Mouse (Mus musculus): ENCODE data around the gene Inafm2. TPM values are rescaled to one million over a fixed set of nuclear protein-coding genes. Genes with fewer than 3 reads are reported as not detected.
A peak's percentile ranks its signal among the peaks of the same experiment; 100 is the strongest.

The Inafm2 gene
- total RNA-seq, 2 experiments from 2014 or later = 71.4 to 77.5 TPM

DNA sequence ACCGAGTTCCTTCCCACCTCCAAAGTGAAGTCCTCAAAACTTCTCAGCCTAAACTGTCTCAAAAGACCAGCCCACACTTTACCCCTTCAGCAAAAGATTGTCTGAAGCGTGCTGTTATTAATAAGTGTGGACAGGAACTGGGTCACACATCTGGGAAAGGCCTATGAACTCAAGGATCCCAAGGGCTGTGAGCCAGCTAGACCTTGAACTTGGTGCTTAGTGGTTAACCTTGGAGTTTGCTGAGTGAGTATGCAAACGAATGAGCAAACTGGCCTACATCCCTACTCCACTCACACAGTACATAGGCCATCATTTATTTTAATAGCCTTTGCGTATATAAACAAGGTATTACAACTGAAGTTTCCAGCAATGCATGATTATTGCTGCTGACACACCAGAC, 20.0 kb upstream of the Inafm2 start:
- DNase-seq (ENCODE audit: low spot score in 2 of 2) = no peak

DNA sequence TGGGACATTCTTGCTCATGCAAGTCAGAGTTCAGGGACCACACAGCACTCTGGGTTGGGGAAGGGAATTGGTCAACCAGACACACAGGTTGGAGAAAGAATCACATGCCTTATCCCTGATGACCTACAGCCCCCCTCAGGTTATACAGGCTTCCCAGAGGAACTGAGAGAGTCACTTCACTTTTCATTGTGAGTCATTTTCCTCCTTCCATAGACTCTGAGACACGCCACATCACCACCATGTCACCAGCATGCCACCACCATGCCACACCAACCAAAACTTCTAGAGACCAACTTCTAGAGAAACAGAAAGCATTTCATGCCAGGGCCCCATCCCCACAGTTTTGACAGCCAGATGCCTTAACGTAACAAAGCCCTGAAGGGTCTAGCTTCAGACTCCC, 18.7 kb upstream of the Inafm2 start:
- no peak for DNase-seq (ENCODE audit: low spot score in 2 of 2)

DNA sequence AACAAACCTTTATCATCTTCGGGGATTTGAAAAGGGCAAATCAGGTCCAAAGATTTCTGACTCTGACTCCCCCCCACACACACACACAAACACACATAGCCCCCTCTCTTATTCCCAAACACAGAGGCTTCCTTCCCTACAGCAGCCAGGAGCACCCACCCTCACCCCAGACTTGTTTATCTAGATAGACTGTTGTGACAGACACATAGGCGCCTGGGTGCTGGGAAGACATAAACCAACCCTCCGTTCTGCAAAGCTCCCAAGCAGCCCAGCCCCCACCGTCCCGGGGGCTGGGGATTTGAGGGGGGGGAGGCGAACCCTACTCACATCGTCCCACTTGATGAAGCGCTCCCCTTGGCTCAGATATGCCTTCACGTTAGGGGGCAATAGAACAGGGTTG, 17.6 kb upstream of the Inafm2 start:
- DNase-seq (ENCODE audit: low spot score in 2 of 2) = no peak

DNA sequence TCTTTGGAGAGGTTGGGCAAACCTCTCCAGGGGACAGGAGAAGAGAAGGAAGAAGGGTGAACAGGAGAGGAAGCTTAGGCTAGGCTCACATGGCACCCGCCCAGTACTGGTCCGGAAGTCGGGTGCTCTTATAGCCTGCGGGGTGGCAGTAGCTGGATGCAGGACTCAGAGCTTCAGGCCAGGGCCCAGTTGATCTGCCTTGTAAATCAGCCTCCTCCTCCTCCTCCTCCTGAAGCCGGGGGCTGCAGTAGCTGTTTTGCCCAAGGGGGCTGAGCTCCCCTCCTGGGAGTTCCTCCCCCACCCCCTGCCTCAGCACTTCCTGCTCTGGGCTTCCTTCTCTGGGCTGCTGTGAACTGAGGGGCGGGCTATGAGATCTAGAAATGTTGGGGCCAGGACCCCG, 17.2 kb upstream of the Inafm2 start, which contains the start of gene Plcb2:
Gene Plcb2, minus strand, starts transcription at position 102 of the 400 bp plus-strand sequence.
- no peak for DNase-seq (ENCODE audit: low spot score in 2 of 2)

DNA sequence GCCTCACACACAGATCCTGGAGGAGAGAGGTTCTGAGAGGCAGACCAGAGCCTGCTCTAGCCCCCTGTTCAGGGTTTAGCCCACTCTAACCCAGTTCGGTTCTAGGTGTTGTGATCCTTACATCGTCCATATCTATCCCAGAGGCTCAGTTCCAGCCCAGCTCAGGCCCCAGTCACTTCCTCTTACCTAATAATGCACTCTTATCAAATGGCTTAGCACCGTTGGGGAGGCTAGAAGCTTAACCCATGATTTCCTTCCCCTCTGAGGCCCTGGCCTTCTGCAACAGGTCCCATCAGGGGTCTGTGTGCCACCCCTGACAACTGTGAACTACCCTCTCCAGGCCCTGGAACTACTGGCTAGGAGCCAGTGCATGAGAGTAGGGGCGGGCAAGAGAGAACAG, 16.4 kb upstream of the Inafm2 start:
- no peak for DNase-seq (ENCODE audit: low spot score in 2 of 2)

DNA sequence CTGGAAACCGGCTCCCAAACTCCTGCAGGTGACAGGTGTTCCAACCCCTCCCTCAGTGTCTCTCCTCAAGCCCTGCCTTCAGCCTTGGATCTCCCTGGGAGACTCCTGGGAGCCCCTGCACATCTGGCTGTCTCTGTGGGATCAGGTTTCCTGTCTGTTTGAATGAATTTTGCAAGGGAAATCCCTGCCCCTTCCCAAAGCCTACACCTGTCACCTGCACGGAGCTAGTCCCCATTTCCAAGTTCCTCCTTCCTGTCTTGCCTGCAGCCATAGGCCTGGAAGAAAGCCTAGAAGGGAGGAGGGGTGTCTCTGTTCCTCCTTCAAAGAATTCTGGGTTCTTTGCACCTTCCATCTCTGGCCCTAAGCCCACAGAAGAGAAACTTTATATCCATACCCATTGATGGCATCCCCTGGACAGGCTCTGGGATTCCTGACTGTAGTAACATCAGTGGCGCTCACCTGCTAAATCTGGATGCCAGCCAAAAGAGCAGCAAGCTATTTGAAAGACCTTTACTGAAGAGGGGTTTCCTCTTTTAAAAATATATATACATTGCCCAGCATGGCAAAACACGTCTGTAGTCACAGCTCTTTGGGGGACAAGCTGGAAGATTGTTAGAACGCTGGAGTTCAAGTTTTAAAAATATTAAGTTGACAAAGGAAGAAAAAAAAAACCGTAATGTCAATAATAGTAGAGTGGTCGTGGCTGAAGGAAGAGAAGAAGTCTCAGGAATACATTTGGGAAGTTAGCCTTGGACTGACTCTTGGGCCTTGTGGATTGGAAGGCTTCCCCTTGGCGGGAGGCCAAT, 15.5 kb upstream of the Inafm2 start:
- no peak for DNase-seq (ENCODE audit: low spot score in 2 of 2)

DNA sequence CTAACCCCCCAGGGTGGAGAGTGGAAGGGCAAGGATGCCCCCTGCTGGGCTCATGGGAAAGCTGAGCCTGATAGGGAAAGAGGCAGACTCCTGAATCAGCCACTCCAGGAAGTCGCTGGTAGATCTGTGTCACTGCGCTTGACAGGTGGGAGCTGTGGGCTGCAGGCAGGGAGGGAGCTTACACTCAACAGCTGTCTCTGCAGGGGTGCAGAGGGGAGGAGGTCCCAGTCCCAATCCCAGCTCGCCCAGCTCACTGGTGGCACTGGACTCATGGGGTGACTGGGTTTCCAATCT, 15.0 kb upstream of the Inafm2 start:
- peak; percentile 63 to 83 for DNase-seq (ENCODE audit: low spot score in 2 of 2)

DNA sequence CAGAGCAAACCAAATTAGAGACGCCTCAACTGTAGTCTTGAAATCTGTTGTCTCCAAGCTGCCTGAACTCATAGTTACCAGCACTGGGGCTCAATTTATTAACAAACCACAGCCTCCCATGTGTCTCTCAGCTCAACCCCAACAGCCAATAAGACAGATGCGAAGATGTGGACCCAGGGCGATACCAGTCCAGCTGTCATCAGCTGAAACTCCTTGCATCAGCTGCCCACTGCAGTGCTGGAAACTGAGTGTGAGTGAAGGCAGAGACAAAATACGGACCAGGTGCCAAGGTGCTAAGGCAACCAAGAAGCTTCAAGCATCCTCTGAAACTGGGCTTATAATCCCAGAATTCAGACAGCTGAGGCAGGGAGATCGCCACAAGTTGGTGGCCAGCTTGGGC, 13.6 kb upstream of the Inafm2 start:
- DNase-seq (ENCODE audit: low spot score in 2 of 2) = no peak

DNA sequence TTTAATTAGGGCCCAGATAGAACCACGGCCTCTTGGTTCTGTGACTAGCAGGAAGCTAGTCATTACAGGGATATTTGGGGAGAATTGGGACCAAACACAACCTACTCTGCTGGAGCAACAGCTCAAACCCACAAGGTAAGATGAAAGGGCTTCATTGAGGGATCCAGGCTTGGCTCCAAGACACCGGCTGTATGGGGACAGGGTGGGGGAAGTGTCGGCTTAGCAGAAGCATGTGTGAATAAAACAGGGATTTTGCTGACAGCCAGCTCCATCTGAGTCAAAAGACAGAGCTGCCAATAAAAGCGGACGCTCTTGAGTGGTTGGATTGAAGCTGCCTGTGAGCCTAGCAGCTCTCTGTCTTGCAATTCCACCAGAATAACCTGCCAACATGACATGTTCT, 12.2 kb upstream of the Inafm2 start:
- DNase-seq (ENCODE audit: low spot score in 2 of 2) = peak; percentile 76 to 79

DNA sequence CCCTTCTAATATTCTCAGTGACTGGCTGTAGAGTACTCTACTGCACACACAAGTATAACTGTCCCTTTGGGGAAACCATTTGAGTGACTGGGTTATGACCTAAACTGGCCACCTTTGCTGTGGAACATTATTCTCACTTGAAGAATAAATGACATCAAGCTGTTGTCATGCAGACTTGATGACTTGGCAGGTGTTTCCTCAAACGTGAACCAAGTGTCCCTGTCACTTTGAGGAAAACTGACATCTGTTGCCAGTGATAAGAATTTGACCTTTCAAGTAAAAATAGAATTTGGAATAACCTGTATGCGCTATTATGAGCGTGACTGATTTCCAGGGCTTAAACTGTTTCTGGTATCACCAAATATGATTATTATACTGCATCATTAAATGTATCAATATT, 5.2 kb upstream of the Inafm2 start:
- DNase-seq (ENCODE audit: low spot score in 2 of 2) = no peak

DNA sequence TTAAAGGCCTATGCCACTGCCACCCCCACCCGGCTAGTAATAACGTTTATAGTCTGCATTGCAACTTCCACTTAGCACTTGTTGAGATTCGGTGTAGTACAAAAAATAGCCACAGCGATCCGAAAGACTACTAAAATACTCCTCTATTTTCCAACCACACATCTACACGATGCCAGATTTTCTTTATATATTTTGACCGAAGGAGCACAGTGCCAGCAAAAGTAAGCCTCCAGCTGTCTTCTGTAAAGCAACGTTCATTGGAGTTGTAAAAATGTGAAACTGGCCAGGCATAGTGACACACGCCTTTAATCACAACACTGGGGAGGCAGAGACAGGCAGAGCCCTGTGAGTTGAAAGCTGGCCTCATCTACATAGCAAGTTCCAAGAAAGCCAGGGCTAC, 4.4 kb upstream of the Inafm2 start:
- DNase-seq (ENCODE audit: low spot score in 2 of 2) = no peak

DNA sequence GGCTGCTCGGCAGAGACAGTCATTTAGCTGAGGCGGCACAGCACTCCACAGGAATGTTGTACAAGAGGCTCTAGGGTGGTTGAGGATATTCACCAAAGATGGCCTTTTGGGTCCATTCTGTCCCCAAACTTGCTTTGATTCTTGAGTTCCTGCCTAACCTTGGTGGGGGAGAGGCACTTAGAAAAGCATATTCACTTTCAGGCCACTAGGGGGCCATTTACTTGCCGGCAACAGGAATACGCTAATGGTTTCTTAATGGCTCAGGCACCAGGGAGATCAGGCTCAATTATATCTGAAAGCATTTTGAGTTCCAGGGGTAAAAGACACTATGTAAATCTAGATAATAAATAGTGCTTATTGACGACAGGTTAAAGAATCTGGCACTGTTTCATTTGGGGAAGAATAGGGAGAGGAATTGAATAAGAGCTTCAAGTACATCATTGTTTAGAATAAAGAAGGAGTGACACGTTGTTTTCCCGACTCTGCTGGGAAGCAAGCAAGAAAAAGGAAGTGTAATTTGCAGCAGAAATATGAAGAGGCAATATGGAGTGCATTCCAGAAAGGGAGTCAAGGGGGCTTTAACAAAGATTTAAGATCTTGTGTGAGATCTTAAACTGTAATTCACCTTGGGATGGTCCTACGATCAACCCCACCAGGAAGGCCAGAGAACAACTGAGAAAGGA, 2.2 kb upstream of the Inafm2 start:
- peak in 1 of 2 experiments; percentile 65 for DNase-seq (ENCODE audit: low spot score in 2 of 2)

DNA sequence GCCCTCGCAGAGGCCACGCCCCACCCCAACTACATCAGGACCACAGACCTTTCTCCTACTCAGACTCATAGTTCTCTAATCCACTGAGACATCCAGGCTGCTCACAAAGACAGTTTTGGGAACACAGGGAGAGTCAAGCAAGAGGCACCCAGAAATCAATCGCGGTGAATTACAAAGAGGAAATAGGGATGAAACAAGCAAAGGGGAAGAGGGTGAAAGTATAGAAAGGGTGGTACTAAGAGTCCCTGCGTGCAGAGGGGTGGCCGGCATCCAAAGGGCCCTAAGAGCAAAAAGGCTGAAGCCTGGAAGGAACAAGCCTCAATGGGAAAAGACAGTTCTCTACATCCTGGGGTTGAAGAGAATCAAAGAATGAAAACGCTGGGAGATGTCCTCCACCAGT, 937 bp upstream of the Inafm2 start:
- no peak for DNase-seq (ENCODE audit: low spot score in 2 of 2)

DNA sequence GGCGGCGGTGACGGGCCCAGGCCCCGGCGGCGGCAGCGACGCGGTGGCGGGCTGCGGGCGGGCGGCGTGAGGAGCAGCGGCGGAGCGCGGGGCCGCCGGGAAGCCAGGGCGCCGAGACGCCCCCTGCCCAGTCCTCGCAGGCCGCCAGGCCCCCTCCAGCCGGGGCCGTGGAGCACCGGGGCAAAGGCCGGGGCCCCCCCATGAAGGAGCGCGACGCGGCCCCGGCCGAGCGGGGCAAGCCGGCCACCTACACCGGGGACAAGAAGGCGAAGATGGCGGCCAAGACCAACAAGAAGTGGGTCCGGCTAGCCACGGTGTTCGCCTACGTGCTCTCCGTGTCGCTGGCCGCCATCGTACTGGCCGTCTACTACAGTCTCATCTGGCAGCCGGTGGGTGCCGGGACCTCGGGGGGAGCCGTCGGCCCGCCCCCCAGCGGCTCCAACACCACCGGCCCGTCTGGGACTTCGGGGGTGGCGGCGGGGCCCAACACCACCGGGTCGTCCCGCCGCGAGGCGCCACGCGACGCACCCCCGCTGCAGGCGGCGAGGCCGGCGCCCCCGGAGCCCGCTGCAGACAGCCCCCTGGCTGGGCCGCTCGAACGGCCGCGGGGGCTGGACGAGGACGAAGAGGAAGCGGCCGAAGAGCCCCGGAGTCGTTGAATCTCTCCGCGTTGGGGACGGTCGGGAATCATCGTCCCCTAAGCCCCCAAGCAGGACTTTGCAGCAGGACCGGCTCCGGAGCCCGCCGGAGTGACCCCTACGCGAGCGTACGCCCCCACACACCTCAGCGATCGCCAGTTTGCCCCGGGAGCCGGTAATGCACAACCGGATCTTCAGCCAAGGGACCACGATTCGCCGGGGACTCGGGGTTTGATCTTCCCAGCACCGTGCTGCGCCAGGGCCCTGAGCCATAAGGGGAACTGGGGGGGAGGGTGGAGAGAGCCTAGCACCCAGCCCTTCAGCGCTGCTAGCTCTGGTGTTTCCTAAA, 650 bp downstream of the Inafm2 start:
- DNase-seq (ENCODE audit: low spot score in 2 of 2) = no peak

DNA sequence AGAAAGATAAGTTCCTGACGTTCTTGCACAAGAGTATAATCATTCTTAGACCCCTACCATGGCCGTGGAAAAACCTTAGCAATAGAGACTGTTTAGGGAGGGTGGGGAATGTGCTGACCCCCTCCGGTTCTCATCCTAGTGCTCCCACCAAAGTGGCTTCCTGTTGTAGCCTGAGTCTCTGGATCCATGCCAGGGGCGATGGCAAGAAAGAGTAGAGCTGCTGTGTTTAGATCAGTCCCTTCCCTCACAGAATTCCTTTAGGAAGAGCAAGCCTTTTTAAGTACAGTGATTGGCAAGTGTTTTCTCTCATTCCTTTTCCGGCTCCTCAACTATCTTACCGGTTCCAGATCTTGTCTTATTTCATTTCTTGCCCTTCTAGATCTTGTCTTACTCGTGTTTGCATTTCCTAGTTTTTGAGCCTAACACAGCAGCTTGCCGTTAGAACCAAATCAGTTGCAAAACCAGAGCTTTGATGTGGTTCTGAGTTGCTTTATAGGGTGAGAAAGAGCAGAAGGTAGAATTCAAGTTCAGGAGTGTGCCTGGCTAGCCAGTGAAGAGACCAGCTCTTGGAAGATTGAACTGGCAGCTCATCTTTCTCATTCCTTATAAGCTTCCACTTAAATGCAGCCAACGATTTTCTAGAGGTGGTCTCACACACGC, 1.9 kb downstream of the Inafm2 start:
- DNase-seq (ENCODE audit: low spot score in 2 of 2) = no peak

DNA sequence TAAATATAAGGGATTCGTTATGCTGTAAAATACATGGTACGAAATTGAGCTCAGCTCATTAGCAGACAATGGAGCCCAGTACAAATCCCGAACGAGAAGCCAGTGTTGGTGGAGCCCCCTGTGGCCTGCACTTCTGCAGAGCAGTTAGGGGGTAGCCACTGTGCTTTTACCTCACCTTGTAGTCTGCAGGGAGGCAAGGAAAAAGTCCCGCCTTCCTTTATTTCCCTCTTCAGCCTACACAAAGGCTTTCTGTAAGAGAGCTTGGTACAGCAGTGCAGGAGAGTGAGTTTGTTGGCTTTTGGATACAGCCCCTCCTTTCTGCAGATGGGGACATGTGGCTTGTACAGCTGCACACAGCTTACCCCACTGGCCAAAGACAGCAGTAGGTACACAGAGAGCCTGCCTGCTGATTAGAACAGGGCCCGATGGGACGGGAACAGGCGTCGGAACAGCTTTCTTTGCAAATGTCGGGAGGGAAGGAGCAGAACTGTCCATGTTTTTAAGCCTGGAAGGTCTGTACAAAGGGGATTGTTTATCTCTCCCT, 3.9 kb downstream of the Inafm2 start:
- DNase-seq (ENCODE audit: low spot score in 2 of 2) = no peak

DNA sequence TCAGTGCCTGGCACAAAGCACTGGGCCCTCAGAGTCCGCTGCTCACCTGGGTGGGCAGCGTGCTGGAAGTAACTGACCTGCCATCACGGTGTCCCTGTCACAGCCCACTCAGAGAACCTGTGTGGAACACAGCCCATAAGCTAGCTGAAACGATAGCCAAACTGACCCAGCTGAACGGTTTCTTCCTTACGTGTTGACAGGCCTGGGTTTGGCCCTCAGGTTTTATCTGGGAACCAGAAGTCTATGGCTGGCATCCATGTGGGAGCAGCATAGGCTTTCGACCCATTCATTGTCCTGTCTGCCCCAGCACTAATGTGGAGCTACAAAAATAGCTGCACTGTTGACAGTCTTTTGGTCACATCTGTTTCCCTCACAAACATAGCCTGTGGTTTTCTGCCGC, 4.9 kb downstream of the Inafm2 start:
- DNase-seq (ENCODE audit: low spot score in 2 of 2) = no peak

DNA sequence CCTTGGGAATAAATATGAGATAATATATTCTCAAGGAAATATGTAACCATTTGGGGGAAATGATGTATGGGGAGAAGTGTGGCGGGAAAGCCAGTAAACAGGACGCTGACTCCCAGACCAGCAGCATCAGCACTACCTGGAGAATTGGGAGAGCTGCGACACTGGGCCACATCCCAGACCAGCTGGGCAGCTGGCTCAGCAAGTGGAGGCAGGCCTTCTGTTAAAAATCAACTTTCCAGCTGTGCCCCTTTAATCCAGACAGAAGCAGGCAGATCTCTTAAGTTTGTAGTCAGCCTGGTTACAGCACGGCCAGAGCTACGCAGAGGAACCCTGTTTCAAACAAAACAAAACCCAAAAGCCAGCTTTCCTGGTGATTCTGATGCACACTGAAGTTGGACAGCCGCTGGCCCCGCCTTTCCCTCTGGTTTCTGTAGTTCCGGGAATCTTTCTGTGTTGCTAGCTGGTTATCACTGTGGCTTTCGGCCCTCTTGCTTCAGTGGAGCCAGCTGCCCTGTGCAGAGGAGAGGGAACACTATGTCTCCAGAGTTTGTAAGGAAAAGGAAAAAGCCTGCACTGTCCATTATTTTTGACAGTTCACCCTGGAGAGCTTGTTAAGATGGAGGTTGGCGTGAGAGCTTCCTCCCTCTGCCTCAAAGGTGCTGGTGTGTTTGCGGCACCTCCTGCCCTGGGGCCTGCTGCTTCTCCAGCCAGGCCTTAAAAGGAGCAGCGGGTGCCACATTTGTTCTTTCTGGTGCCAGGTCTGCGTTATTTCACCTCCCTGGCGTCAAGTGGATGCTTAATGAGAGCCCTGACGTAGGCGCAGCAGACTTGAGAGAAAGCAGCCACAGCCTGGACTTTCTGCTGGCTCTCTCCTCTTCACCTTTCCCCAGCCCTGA, 6.6 kb downstream of the Inafm2 start:
- no peak for DNase-seq (ENCODE audit: low spot score in 2 of 2)

DNA sequence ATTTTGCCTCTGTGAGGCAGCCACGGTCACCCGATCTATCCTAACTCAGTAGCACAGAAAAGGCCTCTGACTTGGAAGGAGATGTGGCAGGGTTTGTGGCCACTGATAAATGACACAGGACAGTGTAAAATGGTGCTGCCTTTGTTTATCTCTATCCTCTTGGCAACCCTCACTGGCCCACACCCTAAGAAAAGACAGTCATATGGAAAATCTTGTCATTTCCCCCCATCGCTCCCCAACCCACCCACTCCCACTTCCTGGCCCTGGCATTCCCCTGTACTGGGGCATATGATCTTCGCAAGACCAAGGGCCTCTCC, 7.2 kb downstream of the Inafm2 start:
- DNase-seq (ENCODE audit: low spot score in 2 of 2) = no peak

DNA sequence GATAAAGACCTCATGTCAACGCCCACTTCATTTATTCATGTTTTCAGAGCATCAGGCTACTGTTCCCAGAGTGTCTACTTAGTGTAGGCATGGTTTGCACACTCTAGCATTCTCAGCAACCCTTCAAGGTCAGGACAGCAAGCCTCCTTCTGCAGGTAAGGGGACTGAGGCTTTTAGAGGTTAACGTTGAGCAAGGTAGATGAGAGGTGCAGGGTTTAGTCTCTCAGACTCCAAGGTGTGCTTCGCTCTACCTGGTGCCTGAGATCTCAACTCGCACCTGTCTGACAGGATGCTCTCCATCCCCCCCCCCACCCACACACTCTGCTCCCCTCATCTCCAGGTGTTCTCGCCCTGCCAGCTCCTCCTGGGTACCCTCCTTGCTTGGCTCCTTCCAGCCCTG, 8.6 kb downstream of the Inafm2 start:
- no peak for DNase-seq (ENCODE audit: low spot score in 2 of 2)
